Mouse (Mus musculus) lung, embryonic 15.5 days (tissue): ENCODE results near the gene Mafk. TPM values are rescaled to one million over a fixed set of nuclear protein-coding genes. Genes with fewer than 3 reads are reported as not detected.

ENCODE experiments used
- ATAC-seq: fragments of 200-750 bp; cut with Nextera tagmentation; 2 replicates; pipeline ENCODE4 v1.8.0; 2017; ENCODE audit warnings: moderate number of reproducible peaks, borderline replicate concordance; ENCODE audit not compliant: low FRiP score, low TSS enrichment; ENCODE audit errors: extremely low read depth
- H3K27ac ChIP-seq: fragments of 300-500 bp; sonication (generic); 2 replicates; pipeline ENCODE4 v1.5.1; 2015; ENCODE audit warnings: moderate library complexity, mild to moderate bottlenecking, inconsistent platforms
- H3K27me3 ChIP-seq: fragments of 300-500 bp; sonication (generic); 2 replicates; pipeline ENCODE4 v1.6.1; 2015; ENCODE audit warnings: inconsistent platforms
- H3K36me3 ChIP-seq: fragments of 300-500 bp; sonication (generic); 2 replicates; pipeline ENCODE4 v1.6.1; 2015; ENCODE audit warnings: inconsistent platforms
- H3K4me1 ChIP-seq: fragments of 300-500 bp; sonication (generic); 2 replicates; pipeline ENCODE4 v1.6.1; 2015; ENCODE audit warnings: inconsistent platforms
- H3K4me2 ChIP-seq: fragments of 300-500 bp; sonication (generic); 2 replicates; pipeline ENCODE4 v1.6.1; 2015; ENCODE audit warnings: inconsistent platforms, mild to moderate bottlenecking, moderate library complexity
- H3K4me3 ChIP-seq: fragments of 300-500 bp; sonication (generic); 2 replicates; pipeline ENCODE4 v1.5.1; 2015; ENCODE audit warnings: mild to moderate bottlenecking, inconsistent platforms
- H3K9ac ChIP-seq: fragments of 300-500 bp; sonication (generic); 2 replicates; pipeline ENCODE4 v1.6.1; 2015; ENCODE audit warnings: inconsistent platforms
- H3K9me3 ChIP-seq: fragments of 300-500 bp; sonication (generic); 2 replicates; pipeline ENCODE4 v1.6.1; 2016; ENCODE audit warnings: inconsistent platforms
- WGBS: fragments of 180-500 bp; shearing (Covaris S2); methylation state at CpG from one replicate; pipeline ENCODE4 v1.1.7; 2015; 5-methylcytosine and 5-hydroxymethylcytosine counted together
- polyA plus RNA-seq: library from polyadenylated mRNA; unstranded; fragments of >200 nt; fragmentation: Nextera tagmentation; extraction: Ambion mirVana; gene quantifications from 2 replicates; pipeline ENCODE4 v1.2.1, GENCODE M21; 2015

Gene Mafk
- polyA plus RNA-seq, 1 experiment from 2014 or later = 15.3 TPM

DNA sequence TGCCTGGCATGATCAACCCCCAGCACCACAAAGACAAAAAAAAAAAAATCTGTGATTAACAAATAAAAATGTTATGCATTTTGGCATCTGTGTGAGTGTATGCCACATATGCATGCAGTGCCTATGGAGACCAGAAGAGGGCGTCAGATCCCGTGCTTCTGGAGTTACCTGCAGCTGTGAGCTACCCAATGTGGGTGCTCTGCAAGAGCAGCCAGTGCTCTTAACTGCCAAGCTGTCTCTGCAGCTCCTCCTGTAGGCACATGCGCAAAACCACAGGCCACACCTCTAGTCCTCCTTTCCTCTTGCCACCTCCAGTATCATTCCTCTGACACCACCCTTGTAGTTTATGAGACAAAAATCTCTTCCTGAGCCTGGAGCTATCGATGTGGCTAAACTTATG lies 18.1 kb downstream of the Mafk start:
- Histone ChIP-seq H3K36me3 (no peaks in the 10 kb centered on the region), H3K4me1 (peaks cover 7% of the 10 kb centered on the region), H3K27ac (no peak overlapping the region), H3K4me2 (no peak overlapping the region), H3K9me3 (no peaks in the 10 kb centered on the region), H3K9ac (no peak overlapping the region), H3K27me3 (peaks cover 17% of the 10 kb centered on the region), H3K4me3 (no peak overlapping the region)
- WGBS = 51% methylated on average over 4 of the region's 4 CpGs
- no peak for ATAC-seq

DNA sequence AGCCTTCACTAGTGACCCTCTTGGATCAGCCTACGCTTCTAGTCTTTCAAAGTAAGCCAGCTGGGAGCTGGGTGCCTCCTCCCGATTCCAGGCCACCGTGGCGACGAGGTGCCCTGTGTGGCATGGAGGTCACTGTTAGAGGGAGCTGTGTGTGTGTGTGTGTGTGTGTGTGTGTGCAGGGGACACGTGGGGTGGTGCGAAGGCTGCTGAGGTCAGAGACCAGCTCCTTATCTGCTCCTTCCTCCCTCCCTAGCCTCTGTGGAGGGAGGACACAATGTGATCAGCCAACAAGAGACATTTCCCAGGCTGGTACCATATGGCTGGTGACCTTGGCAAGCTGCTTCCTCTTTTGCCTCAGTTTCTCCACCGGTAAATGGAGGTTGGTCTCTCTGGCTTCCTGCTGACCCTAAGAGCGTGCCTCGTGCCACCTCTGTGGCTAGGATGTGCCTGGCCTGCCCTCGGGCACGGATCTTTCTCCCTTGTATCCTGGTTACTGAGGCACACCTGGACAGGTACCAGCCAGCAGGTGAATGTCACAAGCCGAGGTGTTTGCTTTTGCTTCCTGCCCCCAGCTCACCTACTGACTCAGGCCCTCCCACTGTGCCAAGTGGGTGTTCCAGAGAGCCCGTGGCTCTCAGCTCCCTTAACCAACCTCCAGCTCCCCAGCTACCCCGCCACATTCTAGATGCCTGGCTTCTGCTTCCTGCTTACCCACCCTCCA lies 20.5 kb downstream of the Mafk start:
- peaks cover 13% of the 10 kb centered on the region for H3K4me1 ChIP-seq
- H3K9me3 ChIP-seq = no peaks in the 10 kb centered on the region
- no peak overlapping the region for H3K4me2 ChIP-seq
- no peak overlapping the region for H3K4me3 ChIP-seq
- no peak for ATAC-seq
- peaks cover 17% of the 10 kb centered on the region for H3K27me3 ChIP-seq
- no peak overlapping the region for H3K9ac ChIP-seq
- 71% methylated on average over 15 of the region's 15 CpGs for WGBS
- H3K36me3 ChIP-seq = no peaks in the 10 kb centered on the region
- no peak overlapping the region for H3K27ac ChIP-seq

DNA sequence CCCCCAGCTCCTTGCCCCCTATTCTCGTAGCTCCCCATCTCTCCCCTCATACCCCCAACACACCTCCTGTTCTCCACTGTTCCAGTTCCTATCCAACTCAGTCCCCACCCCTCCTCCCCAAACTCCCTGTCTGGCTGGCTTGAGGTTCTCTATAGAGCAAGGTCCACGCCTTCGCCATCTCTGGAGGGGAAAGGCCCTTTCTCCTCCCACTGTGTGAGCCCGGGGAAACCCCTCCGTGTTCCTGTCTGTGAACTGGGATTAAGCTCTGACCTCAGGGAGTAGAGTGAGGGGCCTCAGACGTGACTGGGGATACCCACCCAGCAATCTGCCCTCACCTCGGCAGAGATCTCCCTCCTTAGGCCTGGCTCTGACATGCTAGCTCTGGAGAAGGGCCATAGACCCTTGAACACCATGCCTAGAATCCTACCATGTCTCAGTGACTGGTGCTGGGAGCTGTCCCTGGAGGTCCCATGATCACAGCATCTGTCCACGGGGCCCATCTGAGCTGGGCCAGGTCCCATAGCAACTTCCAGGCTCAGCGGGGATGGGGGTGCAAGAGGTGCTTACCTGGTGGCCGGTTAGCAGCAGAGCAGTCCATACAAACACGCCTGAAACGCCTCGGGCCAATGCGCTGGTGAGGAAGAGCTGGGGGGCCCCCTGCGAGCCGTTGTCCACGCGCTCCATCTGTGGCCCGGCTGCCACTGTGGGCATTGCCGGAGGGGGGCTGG lies 21.2 kb downstream of the Mafk start:
- no peak for ATAC-seq
- 56% methylated on average over 20 of the region's 20 CpGs for WGBS
- Histone ChIP-seq H3K27me3 (peaks cover 17% of the 10 kb centered on the region), H3K4me1 (peaks cover 13% of the 10 kb centered on the region), H3K36me3 (no peaks in the 10 kb centered on the region), H3K4me2 (peak overlapping the region; percentile 53), H3K4me3 (no peak overlapping the region), H3K9ac (no peak overlapping the region), H3K9me3 (no peaks in the 10 kb centered on the region), H3K27ac (no peak overlapping the region)

DNA sequence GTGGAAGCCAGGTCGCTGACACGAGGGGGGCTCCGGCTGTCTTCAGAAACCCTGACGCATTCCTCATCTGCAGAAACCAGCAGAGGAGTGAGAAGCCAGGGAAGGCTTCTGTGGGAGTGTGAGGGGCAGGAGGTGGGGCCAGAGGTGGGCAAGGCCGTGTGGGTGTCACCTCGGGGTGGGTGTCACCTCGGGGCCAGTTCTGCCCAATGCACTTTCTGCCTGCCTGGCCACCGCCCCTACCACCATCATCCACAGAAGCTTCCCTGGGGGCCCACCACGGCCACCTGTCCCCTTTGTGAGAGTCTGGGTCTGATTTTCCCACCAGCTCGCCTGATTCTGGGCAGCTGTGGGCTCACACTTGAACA lies 21.8 kb downstream of the Mafk start:
- 23% methylated on average over 10 of the region's 10 CpGs for WGBS
- H3K9me3 ChIP-seq = no peaks in the 10 kb centered on the region
- H3K27ac ChIP-seq = no peak overlapping the region
- ATAC-seq = no peak
- peak overlapping the region; percentile 48; the same call in 1 of the 2 replicates for H3K4me3 ChIP-seq
- no peaks in the 10 kb centered on the region for H3K36me3 ChIP-seq
- peak overlapping the region; percentile 53 for H3K4me2 ChIP-seq
- H3K4me1 ChIP-seq = peaks cover 13% of the 10 kb centered on the region
- H3K9ac ChIP-seq = 0 out of 2 replicates have a peak overlapping the region, but pooled peaks have one; percentile 50
- peaks cover 17% of the 10 kb centered on the region for H3K27me3 ChIP-seq

DNA sequence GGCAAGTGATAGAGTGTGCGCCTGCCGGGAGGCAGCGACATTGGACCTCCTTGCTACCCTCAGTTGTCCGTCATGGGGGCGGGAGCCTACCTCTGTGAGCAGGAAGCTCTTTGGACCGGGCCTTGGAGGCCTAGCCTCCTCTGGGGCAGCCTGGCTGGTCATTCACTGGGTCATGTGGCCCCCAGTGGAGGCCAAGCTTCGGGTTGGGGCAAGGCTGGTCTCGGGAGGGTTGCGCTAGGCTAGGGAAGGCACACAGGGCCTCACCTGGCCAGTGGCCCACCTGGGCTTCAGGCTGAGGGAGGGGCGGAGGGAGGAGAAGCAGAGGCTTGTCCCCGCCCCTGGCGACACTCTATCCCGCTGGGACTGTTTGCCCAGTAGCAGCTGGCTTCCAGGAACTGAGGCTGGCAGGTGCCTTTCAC lies 22.7 kb downstream of the Mafk start:
- H3K9ac ChIP-seq = peak overlapping the region; percentile 50
- peak overlapping the region; percentile 48 for H3K4me3 ChIP-seq
- no peaks in the 10 kb centered on the region for H3K36me3 ChIP-seq
- ATAC-seq = peak; percentile 23; the same call in 1 of the 2 replicates
- peak overlapping the region; percentile 53 for H3K4me2 ChIP-seq
- H3K27me3 ChIP-seq = peaks cover 17% of the 10 kb centered on the region
- H3K27ac ChIP-seq = peak overlapping the region; percentile 75
- H3K9me3 ChIP-seq = no peaks in the 10 kb centered on the region
- H3K4me1 ChIP-seq = peaks cover 13% of the 10 kb centered on the region
- WGBS = 5% methylated on average over 13 of the region's 13 CpGs

DNA sequence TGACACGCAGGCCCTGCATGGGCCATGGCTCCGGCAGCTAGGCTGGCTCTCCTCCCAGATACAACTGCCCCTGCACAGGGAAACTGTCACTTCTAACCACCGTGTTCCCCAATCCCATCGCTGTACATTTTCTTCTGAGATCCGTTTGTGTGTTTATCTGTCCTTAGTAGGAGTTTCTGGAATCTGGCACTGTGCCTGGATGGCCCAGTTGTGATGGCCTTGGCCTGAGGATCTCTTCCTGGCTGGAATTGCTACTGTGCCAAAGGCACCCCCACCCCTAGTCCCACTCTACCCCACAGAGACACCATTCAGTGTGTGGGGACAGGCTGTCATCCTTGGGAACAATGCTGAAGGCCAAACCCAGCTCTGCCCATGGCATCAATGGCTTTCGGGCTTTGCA lies 24.7 kb downstream of the Mafk start:
- 0 out of 2 replicates have a peak, but pooled peaks have one; percentile 23 for ATAC-seq
- H3K4me3 ChIP-seq = no peak overlapping the region
- H3K4me2 ChIP-seq = no peak overlapping the region
- peaks cover 17% of the 10 kb centered on the region for H3K27me3 ChIP-seq
- peaks cover 13% of the 10 kb centered on the region for H3K4me1 ChIP-seq
- 47% methylated on average over 6 of the region's 6 CpGs for WGBS
- H3K9me3 ChIP-seq = no peaks in the 10 kb centered on the region
- H3K27ac ChIP-seq = no peak overlapping the region
- H3K36me3 ChIP-seq = no peaks in the 10 kb centered on the region
- H3K9ac ChIP-seq = 0 out of 2 replicates have a peak overlapping the region, but pooled peaks have one; percentile 13

DNA sequence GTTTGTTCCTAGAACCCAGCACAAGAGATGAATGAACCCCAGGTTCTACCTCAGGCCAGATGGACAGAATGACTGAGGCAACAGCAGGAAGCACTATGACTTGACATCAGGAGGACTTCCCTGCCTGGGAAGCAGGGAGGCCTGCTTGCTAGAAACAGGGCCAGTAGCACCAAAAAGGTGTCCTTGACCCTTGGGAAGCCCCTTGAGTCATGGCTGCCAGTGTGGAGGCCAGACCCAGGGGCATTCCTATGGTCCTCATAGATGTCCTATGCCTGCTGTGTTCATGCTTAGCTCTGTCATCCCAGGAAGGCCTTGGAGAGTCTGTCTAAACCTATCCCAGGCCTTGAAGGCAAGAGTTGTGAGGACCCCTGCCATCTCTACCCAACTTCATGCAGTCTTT lies 25.1 kb downstream of the Mafk start:
- H3K9ac ChIP-seq = no peak overlapping the region
- no peak overlapping the region for H3K27ac ChIP-seq
- peaks cover 13% of the 10 kb centered on the region for H3K4me1 ChIP-seq
- ATAC-seq = no peak
- no peak overlapping the region for H3K4me2 ChIP-seq
- H3K4me3 ChIP-seq = no peak overlapping the region
- peaks cover 17% of the 10 kb centered on the region for H3K27me3 ChIP-seq
- no peaks in the 10 kb centered on the region for H3K36me3 ChIP-seq
- no peaks in the 10 kb centered on the region for H3K9me3 ChIP-seq

DNA sequence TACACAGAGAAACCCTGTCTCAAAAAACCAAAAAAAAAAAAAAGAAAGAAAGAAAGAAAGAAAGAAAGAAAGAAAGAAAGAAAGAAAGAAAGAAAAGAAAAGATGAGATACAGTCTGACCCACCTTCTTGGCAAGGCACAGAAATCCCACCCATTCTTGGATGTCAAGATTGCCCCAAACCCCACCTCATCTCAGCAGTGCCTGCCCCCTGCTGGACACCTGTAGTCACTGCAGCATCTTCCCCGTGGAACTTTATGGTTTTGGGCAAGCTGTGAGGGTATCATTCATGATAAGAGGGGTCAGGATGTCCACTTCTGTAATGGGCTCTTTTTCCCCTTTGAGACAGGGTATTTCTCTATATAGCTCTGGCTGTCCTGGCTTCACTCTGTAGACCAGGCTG lies 26.0 kb downstream of the Mafk start:
- Histone ChIP-seq H3K4me1 (peaks cover 13% of the 10 kb centered on the region), H3K4me3 (no peak overlapping the region), H3K9me3 (no peaks in the 10 kb centered on the region), H3K4me2 (no peak overlapping the region), H3K9ac (no peak overlapping the region), H3K36me3 (peaks cover 2% of the 10 kb centered on the region; the same call in 1 of the 2 replicates), H3K27me3 (peaks cover 17% of the 10 kb centered on the region), H3K27ac (no peak overlapping the region)
- WGBS = 8% methylated on average over 1 of the region's 1 CpGs
- no peak for ATAC-seq

DNA sequence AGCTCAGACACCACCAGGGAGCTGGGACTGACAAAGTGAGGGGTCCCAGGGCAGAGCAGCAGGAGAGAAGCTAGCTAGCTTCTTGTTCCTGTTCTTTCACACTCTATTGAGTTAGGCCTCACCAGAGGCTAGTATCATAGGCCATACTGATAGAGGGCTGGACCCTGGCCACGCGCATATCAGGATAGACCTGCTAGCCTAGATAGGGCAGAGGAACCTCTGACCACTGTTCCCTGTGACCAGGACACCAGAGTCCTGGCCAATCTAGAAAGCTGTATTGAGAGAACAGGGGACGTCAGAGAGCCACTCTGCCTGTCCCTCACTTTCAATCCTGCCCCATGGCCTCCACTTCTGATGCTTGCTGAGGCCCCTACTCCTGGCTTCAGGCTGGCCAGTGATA lies 26.7 kb downstream of the Mafk start:
- Histone ChIP-seq H3K9me3 (no peaks in the 10 kb centered on the region), H3K4me1 (peaks cover 12% of the 10 kb centered on the region), H3K4me3 (no peak overlapping the region), H3K4me2 (no peak overlapping the region), H3K27ac (no peak overlapping the region), H3K9ac (no peak overlapping the region), H3K36me3 (peaks cover 8% of the 10 kb centered on the region; the same call in 1 of the 2 replicates), H3K27me3 (peaks cover 11% of the 10 kb centered on the region)
- WGBS = 74% methylated on average over 3 of the region's 3 CpGs
- ATAC-seq = no peak

DNA sequence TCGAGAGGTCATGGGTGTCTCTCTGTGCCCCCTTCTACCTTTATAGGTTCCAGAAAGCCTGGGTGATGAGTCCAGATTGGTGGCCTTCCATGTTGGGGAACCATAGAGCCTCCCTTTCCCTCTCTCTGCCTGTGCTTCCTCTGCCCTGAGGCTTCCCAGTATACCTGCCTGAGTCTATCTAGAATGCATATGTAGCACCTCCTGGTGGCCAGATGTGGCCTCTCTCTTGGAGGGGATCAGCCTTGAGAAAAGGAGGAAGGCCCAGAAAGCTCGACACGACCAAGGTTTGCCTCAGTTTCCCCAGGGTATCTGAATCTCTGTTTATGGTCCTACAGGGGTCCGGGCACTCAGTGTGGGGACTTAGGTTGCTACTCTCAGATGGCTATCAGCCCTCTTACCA lies 27.5 kb downstream of the Mafk start:
- H3K4me1 ChIP-seq = peaks cover 8% of the 10 kb centered on the region
- H3K9ac ChIP-seq = no peak overlapping the region
- H3K4me2 ChIP-seq = no peak overlapping the region
- 46% methylated on average over 4 of the region's 4 CpGs for WGBS
- peaks cover 5% of the 10 kb centered on the region for H3K27me3 ChIP-seq
- no peaks in the 10 kb centered on the region for H3K9me3 ChIP-seq
- no peak overlapping the region for H3K27ac ChIP-seq
- ATAC-seq = no peak
- peaks cover 15% of the 10 kb centered on the region for H3K36me3 ChIP-seq
- no peak overlapping the region for H3K4me3 ChIP-seq

DNA sequence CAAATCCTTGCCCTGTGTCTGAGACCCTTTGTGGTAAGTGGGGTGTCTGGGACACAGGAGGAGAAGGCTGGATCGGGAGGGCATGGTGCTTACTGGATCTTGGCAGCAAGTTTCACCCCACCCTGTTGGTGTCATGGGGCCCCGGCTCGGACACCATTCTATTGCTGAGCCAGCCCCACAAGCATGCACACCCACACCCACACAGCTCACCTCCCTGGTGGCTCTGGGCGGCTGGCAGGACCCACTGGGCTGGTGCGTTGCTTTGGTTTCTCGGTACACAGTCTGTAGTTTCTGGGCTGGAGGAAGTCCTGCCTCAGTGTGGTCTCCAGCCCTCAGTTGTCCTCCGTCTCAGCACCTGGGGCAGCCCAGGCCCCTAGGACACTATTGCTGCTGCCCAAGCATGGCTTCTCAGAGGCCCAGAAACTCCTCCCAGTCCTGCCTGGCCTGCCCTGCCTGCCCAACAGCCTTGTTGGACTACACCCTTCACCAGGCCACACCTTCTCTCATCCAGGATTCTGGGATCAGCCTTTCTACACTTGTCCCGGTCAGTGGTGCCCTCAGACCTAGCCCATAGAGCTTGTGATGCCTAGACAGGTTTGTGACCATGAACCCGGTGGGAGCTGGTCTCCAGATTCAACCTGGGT lies 28.3 kb downstream of the Mafk start, which contains the start of gene Tmem184a:
Tmem184a (minus strand) TSS at position 380 of the 644 bp plus-strand sequence.
- Histone ChIP-seq H3K4me2 (no peak within 1 kb of the TSS), H3K27ac (no peak within 1 kb of the TSS), H3K27me3 (no peaks in the 10 kb centered on the region), H3K9ac (no peak within 1 kb of the TSS), H3K9me3 (no peaks in the 10 kb centered on the region), H3K36me3 (peaks cover 18% of the 10 kb centered on the region), H3K4me1 (peaks cover 8% of the 10 kb centered on the region), H3K4me3 (no peak within 1 kb of the TSS)
- ATAC-seq = no peak
- 78% methylated on average over 9 of the region's 9 CpGs for WGBS
